Mouse (Mus musculus) brain, embryonic 14.5 days (tissue): Measurements from ENCODE around the gene Nxf1.
A peak's percentile ranks its signal among the peaks of the same experiment; 100 is the strongest.

Experiments
- CTCF ChIP-seq: fragments of 200-500 bp; IDR thresholded peaks from 2 replicates; pipeline ENCODE4 v1.5.1; 2012; ENCODE audit warnings: inconsistent platforms, mild to moderate bottlenecking, moderate library complexity, borderline replicate concordance; ENCODE audit not compliant: insufficient read depth, insufficient read length; ENCODE audit errors: extremely low read depth
- POLR2A ChIP-seq: fragments of 200-500 bp; IDR thresholded peaks from 2 replicates; pipeline ENCODE4 v1.6.1; 2012; ENCODE audit warnings: mild to moderate bottlenecking, inconsistent platforms, borderline replicate concordance; ENCODE audit not compliant: poor library complexity, insufficient read depth, insufficient read length, severe bottlenecking; ENCODE audit errors: extremely low read depth

GRCm38 (mm10) chr19:8819596-8820423, 62.9 kb downstream of the Nxf1 start, which contains the start of gene Hnrnpul2:
- no peak for TF ChIP-seq CTCF
- TF ChIP-seq POLR2A, result peak; percentile 73
